Mouse (Mus musculus) forebrain, embryonic 11.5 days (tissue): ENCODE data around the gene Capzb. TPM values are rescaled to one million over a fixed set of nuclear protein-coding genes. Genes with fewer than 3 reads are reported as not detected.

Experiments used
- ATAC-seq: fragments of 200-750 bp; cut with Nextera tagmentation; replicated peaks from 2 replicates; pipeline ENCODE4 v1.8.0; 2017; ENCODE audit warnings: moderate TSS enrichment; ENCODE audit not compliant: low FRiP score
- DNase-seq: peaks from one replicate; pipeline ENCODE4 v3.0.0-alpha.2; 2017; ENCODE audit warnings: low spot score
- H3K27ac ChIP-seq: fragments of 300-500 bp; sonication (generic); 2 replicates; pipeline ENCODE4 v1.5.1; 2014; ENCODE audit warnings: low read depth, low read length
- H3K27me3 ChIP-seq: fragments of 300-500 bp; sonication (generic); 2 replicates; pipeline ENCODE4 v1.6.1; 2014; ENCODE audit warnings: mild to moderate bottlenecking, low read length, mixed read lengths; ENCODE audit not compliant: control insufficient read depth, insufficient read depth
- H3K36me3 ChIP-seq: fragments of 300-500 bp; sonication (generic); 2 replicates; pipeline ENCODE4 v1.6.1; 2014; ENCODE audit warnings: mild to moderate bottlenecking, low read length, moderate library complexity, mixed read lengths; ENCODE audit not compliant: control insufficient read depth, insufficient read depth
- H3K4me1 ChIP-seq: fragments of 300-500 bp; sonication (generic); replicated peaks from 2 replicates; pipeline ENCODE4 v1.6.1; 2014; ENCODE audit warnings: low read length, mixed read lengths; ENCODE audit not compliant: control insufficient read depth, insufficient read depth
- H3K4me2 ChIP-seq: fragments of 300-500 bp; sonication (generic); 2 replicates; pipeline ENCODE4 v1.6.1; 2014; ENCODE audit warnings: low read depth, mild to moderate bottlenecking, low read length, moderate library complexity, mixed read lengths; ENCODE audit not compliant: severe bottlenecking
- H3K4me3 ChIP-seq: fragments of 300-500 bp; sonication (generic); 2 replicates; pipeline ENCODE4 v1.5.1; 2014; ENCODE audit warnings: low read depth, low read length
- H3K9ac ChIP-seq: fragments of 300-500 bp; sonication (generic); 2 replicates; pipeline ENCODE4 v1.6.1; 2014; ENCODE audit warnings: low read length
- H3K9me3 ChIP-seq: fragments of 300-500 bp; sonication (generic); 2 replicates; pipeline ENCODE4 v1.6.1; 2016; ENCODE audit warnings: low read length, mixed read lengths; ENCODE audit not compliant: control insufficient read depth
- WGBS: fragments of 180-500 bp; shearing (Covaris S2); extraction: QIAGEN DNeasy Blood & Tissue Kit; methylation state at CpG from one replicate; pipeline ENCODE4 v1.1.7; 2014; 5-methylcytosine and 5-hydroxymethylcytosine counted together
- polyA plus RNA-seq: library from polyadenylated mRNA; unstranded; fragments of >200 nt; fragmentation: Nextera tagmentation; extraction: Ambion mirVana; gene quantifications from 2 replicates; pipeline ENCODE4 v1.2.1, GENCODE M21; 2014

Gene Capzb
- polyA plus RNA-seq, 1 experiment from 2014 or later = 238 TPM

GRCm38 (mm10) chr4:139298671-139299366 lies 106.1 kb downstream of the Capzb start:
- no peak for ATAC-seq

GRCm38 (mm10) chr4:139301780-139302179 lies 109.1 kb downstream of the Capzb start:
- H3K9me3 ChIP-seq = no peaks in the 10 kb centered on the region
- ATAC-seq = no peak
- WGBS = 94% methylated on average over 8 of the region's 8 CpGs

More at GRCm38 (mm10) chr4:139298671-139299366, 106.1 kb downstream of the Capzb start:
- Histone ChIP-seq H3K4me1 (no peaks in the 10 kb centered on the region), H3K4me3 (no peak overlapping the region), H3K27me3 (no peaks in the 10 kb centered on the region), H3K9me3 (no peaks in the 10 kb centered on the region), H3K36me3 (no peaks in the 10 kb centered on the region), H3K4me2 (no peak overlapping the region), H3K27ac (no peak overlapping the region), H3K9ac (no peak overlapping the region)
- DNase-seq = no peak
- WGBS = 89% methylated on average over 12 of the region's 12 CpGs

GRCm38 (mm10) chr4:139302241-139302640 lies 109.5 kb downstream of the Capzb start:
- Histone ChIP-seq H3K27ac (no peak overlapping the region), H3K36me3 (no peaks in the 10 kb centered on the region; the same call in 1 of the 2 replicates)
- no peak for DNase-seq

More at GRCm38 (mm10) chr4:139301780-139302179, 109.1 kb downstream of the Capzb start:
- Histone ChIP-seq H3K9ac (no peak overlapping the region), H3K4me2 (no peak overlapping the region), H3K27ac (no peak overlapping the region), H3K36me3 (no peaks in the 10 kb centered on the region; the same call in 1 of the 2 replicates), H3K4me3 (no peak overlapping the region), H3K4me1 (no peaks in the 10 kb centered on the region), H3K27me3 (no peaks in the 10 kb centered on the region)
- DNase-seq = no peak

GRCm38 (mm10) chr4:139305521-139305920 lies 112.8 kb downstream of the Capzb start:
- DNase-seq = no peak
- no peaks in the 10 kb centered on the region for H3K27me3 ChIP-seq
- H3K36me3 ChIP-seq = no peaks in the 10 kb centered on the region; the same call in 1 of the 2 replicates
- peaks cover 5% of the 10 kb centered on the region; the same call in 1 of the 2 replicates for H3K4me1 ChIP-seq
- H3K9ac ChIP-seq = no peak overlapping the region
- no peak overlapping the region for H3K27ac ChIP-seq
- no peaks in the 10 kb centered on the region for H3K9me3 ChIP-seq
- no peak for ATAC-seq
- no peak overlapping the region for H3K4me3 ChIP-seq
- WGBS = 94% methylated on average over 3 of the region's 3 CpGs
- H3K4me2 ChIP-seq = no peak overlapping the region

More at GRCm38 (mm10) chr4:139302241-139302640, 109.5 kb downstream of the Capzb start:
- no peak overlapping the region for H3K4me2 ChIP-seq
- no peaks in the 10 kb centered on the region for H3K27me3 ChIP-seq
- H3K9me3 ChIP-seq = no peaks in the 10 kb centered on the region
- 64% methylated on average over 5 of the region's 5 CpGs for WGBS
- no peak overlapping the region for H3K9ac ChIP-seq
- ATAC-seq = no peak
- H3K4me3 ChIP-seq = no peak overlapping the region
- H3K4me1 ChIP-seq = no peaks in the 10 kb centered on the region

GRCm38 (mm10) chr4:139307916-139308315 lies 115.2 kb downstream of the Capzb start:
- H3K9ac ChIP-seq = no peak overlapping the region
- no peak overlapping the region for H3K27ac ChIP-seq
- DNase-seq (no peak), ATAC-seq (no peak)
- H3K36me3 ChIP-seq = no peaks in the 10 kb centered on the region; the same call in 1 of the 2 replicates
- H3K4me3 ChIP-seq = no peak overlapping the region
- 86% methylated on average over 5 of the region's 5 CpGs for WGBS
- H3K9me3 ChIP-seq = no peaks in the 10 kb centered on the region
- H3K4me1 ChIP-seq = peaks cover 11% of the 10 kb centered on the region; the same call in 1 of the 2 replicates
- no peaks in the 10 kb centered on the region for H3K27me3 ChIP-seq
- no peak overlapping the region for H3K4me2 ChIP-seq

- DNase-seq = no peak
- 24% methylated on average over 6 of the region's 6 CpGs for WGBS
- Histone ChIP-seq H3K36me3 (no peaks in the 10 kb centered on the region; the same call in 1 of the 2 replicates), H3K9me3 (no peaks in the 10 kb centered on the region), H3K4me3 (peak overlapping the region; percentile 85), H3K27me3 (no peaks in the 10 kb centered on the region), H3K27ac (no peak overlapping the region), H3K4me2 (peak overlapping the region; percentile 92), H3K9ac (peak overlapping the region; percentile 90), H3K4me1 (peaks cover 11% of the 10 kb centered on the region; the same call in 1 of the 2 replicates)
- ATAC-seq = no peak
Measured at GRCm38 (mm10) chr4:139309651-139310050, 117.0 kb downstream of the Capzb start.

GRCm38 (mm10) chr4:139310171-139310898 lies 117.6 kb downstream of the Capzb start, which contains the start of the genes Pqlc2 and Akr7a5:
Pqlc2 (minus strand) TSS chr4:139310708.
Akr7a5 (plus strand) TSS chr4:139310744.
- H3K4me1 ChIP-seq = peaks cover 11% of the 10 kb centered on the region; the same call in 1 of the 2 replicates
- H3K27me3 ChIP-seq = no peaks in the 10 kb centered on the region
- no peaks in the 10 kb centered on the region for H3K9me3 ChIP-seq
- H3K27ac ChIP-seq = no peak within 1 kb of the TSS
- WGBS = under 1% methylated on average over 54 of the region's 63 CpGs
- H3K9ac ChIP-seq = peak within 1 kb of the TSS; percentile 90
- no peaks in the 10 kb centered on the region for H3K36me3 ChIP-seq
- H3K4me3 ChIP-seq = peak within 1 kb of the TSS; percentile 85
- DNase-seq (peak; percentile 98), ATAC-seq (peak; percentile 90)
- H3K4me2 ChIP-seq = peak within 1 kb of the TSS; percentile 92

GRCm38 (mm10) chr4:139310899-139311701 lies 118.4 kb downstream of the Capzb start:
- Histone ChIP-seq H3K4me3 (peak overlapping the region; percentile 85), H3K4me1 (peaks cover 11% of the 10 kb centered on the region; the same call in 1 of the 2 replicates), H3K9me3 (no peaks in the 10 kb centered on the region), H3K27me3 (no peaks in the 10 kb centered on the region), H3K4me2 (peak overlapping the region; percentile 92), H3K9ac (peak overlapping the region; percentile 90), H3K36me3 (no peaks in the 10 kb centered on the region; the same call in 1 of the 2 replicates), H3K27ac (no peak overlapping the region)
- under 1% methylated on average over 53 of the region's 53 CpGs for WGBS
- ATAC-seq = peak; percentile 7; the same call in 1 of the 2 replicates
- peak; percentile 70 for DNase-seq
